Mouse (Mus musculus): Measurements from ENCODE around the gene Fam104a.
A peak's percentile ranks its signal among the peaks of the same experiment; 100 is the strongest.

Fam104a gene

DNA sequence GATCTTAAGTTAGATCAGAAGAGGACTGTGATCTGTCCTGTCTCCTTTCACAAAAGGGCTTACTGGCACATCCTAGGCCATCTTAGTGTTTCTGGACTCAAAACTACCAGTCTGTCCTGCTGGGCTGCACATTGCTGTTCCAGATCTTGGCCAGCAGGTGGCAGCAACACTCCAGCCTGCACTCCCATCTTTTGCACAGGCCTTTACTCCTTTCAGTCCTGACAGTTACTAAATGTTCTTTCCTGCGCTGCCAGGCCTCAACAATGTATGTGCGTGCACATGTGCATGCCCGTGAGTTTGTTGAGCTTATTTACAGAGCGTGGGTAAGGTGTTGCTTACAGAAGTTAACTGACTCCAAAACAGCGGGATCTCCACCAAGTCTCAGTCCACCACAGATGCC lies 19.8 kb upstream of the Fam104a start:
- no peak for DNase-seq (ENCODE audit: low spot score)

DNA sequence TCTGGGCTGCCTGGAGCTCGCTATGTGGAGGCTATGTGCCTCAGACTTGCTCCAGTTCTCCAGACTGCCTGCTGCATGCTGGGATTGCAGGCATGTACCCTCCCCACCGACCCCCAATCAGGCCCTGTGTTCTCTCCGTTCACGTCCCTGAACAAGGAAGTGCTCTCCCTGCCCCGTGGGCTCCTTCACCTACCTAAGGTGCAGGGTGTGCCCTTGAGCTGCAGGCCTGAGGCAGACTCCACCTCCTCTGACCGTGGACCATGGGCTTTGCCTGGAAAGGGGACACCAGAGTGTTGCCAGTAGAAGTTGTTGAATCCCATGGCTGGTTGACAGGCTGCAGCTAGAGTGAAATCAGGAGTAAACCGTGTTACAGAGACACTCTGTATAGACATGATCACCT lies 15.7 kb upstream of the Fam104a start:
- DNase-seq (ENCODE audit: low spot score): no peak

GRCm38 (mm10) chr11:113698013-113698545 lies 14.1 kb upstream of the Fam104a start:
- DNase-seq (ENCODE audit: low spot score): no peak

- no peak for DNase-seq (ENCODE audit: low spot score)
These were observed 13.6 kb upstream of the Fam104a start for GRCm38 (mm10) chr11:113697571-113697970.

DNA sequence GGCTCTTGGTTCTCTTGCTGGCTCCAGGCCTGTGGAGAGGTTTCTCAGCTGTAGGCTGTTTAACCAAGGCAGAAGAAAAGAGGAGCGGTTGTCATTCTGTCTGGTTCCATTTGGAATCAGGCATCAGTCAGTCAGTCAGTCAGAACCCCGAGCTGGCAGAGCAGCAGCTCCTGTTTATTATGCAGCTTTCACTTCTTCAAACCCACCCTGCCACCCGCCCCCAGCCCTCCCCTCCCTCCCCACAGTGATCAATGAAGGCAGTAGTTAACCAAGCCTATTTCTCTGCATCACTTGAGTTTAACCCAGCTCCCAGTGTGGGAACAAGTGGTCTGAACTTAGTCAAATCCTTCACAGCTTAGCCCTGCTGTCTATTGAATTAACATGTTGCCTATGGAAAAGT lies 7.9 kb upstream of the Fam104a start:
- DNase-seq (ENCODE audit: low spot score): no peak

GRCm38 (mm10) chr11:113691318-113691717 lies 7.4 kb upstream of the Fam104a start:
- DNase-seq (ENCODE audit: low spot score): no peak

DNA sequence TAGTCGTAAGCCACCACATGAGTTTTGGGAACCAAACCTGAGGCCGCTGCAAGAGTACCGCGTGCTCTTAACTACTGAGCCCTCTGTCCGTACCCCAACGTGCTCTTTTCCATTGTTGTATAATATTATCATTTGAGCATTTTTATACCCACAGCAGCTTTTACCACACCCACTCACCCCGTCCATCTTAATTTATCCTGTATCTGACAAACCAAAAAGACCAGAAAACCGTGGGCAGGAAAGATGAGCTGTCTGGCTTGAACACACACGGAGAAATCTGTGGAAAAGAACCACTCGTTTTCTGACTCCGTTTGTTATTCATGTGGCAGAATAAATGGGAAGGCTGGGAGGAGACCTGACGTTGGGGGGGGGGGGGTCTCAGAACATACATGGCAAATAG lies 6.6 kb upstream of the Fam104a start:
- no peak for DNase-seq (ENCODE audit: low spot score)

DNA sequence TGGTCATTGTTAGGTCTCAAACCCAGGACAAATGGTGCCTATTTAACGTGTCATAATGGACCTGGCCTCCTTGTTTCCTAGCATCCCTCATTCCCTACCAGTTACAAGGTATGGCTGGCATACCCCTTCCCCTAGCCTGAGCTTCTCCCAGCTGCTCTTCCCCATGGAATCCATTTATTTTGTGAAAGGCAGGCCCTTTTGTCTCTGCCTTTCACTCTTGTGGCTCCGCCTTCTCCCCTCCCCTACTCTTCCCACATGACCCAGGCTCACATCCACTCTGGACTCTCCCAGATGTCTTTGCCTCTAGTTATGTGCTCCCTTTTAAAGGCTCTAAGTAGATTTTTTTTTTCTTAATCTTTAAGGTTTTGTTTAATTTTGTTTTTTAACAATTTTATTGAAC lies 3.1 kb upstream of the Fam104a start:
- no peak for DNase-seq (ENCODE audit: low spot score)

GRCm38 (mm10) chr11:113684707-113685426 lies 912 bp upstream of the Fam104a start:
- no peak for DNase-seq (ENCODE audit: low spot score)

- DNase-seq (ENCODE audit: low spot score): peak; percentile 12
These were observed 363 bp downstream of the Fam104a start for GRCm38 (mm10) chr11:113683627-113683956.

DNA sequence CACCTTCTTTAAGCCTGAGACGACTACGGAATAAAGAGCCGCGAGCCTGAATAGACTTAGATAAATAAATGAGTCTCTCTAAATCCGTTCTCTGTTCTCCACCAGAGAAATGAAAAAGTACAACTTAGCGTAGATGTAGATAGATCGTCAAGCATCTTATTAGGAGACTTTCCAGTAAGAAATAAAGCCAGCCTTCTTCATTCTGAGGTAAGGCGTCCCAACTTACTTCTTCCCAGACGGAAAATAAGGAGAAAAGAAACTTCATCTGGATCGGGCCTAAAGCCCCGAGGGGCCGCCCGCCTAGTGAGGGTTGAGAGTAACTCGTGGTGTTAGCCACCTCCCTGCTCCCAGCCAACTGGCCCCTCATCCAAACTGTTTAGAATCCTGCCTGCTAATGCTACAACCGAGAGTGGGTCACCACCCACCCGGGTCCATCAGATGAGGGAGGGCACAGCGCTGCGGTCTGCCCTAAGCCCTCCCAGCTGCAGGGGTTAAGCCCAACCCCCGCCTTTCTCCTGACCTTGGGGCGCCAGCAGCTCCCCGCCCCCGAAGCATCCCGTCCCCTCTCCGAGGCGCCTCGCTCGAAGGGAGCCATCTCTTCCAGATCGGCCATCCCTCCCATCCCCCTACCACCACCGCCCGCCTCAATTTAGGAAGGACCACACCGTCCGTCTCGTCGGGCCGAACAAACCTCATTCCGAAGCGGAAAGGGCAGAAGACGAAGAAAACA lies 893 bp downstream of the Fam104a start:
- DNase-seq (ENCODE audit: low spot score): peak; percentile 70

DNA sequence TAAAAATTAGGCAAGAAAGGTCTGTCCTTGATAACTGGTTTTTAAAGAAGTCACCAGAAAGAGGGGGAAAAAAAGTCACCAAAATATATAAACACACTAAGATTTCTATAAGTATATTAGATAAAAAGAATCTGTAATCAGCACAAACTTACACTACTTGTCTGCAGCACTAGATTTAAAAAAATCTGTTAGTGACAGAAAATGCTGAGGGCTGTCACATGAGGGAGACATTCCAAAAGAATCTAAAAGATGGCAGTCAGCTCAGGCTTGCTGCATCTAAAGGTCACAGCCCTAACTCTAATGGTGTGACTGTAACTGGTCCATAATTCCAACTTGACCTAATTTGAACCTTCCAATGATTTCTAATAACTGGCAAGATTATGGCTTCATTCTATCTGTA lies 2.0 kb downstream of the Fam104a start:
- no peak for DNase-seq (ENCODE audit: low spot score)

- no peak for DNase-seq (ENCODE audit: low spot score)
These were observed 3.0 kb downstream of the Fam104a start for GRCm38 (mm10) chr11:113680954-113681353.

GRCm38 (mm10) chr11:113678373-113678772 lies 5.6 kb downstream of the Fam104a start:
- DNase-seq (ENCODE audit: low spot score): no peak

- DNase-seq (ENCODE audit: low spot score): no peak
These were observed 6.6 kb downstream of the Fam104a start for GRCm38 (mm10) chr11:113677378-113677777.

GRCm38 (mm10) chr11:113676847-113677246 lies 7.1 kb downstream of the Fam104a start:
- DNase-seq (ENCODE audit: low spot score): no peak

DNA sequence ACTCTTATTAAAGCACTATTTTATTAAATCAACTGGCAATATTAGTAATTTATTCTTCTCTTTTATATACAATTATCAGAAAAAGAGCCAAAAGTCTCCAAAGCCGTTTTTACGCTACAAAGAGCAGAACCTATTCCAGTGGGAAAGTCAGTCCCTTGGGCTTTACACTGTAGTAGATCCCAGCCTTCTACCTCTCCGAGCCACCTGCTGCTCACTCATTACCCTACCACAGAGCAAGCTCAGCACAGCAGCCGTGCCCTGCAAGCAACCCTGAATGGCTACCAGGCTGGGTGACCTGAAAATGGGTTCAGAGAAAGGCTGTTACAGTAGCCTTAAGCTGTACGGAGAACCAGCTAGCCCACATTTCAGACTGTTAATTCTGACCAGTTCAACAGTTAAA lies 9.4 kb downstream of the Fam104a start:
- no peak for DNase-seq (ENCODE audit: low spot score)

DNA sequence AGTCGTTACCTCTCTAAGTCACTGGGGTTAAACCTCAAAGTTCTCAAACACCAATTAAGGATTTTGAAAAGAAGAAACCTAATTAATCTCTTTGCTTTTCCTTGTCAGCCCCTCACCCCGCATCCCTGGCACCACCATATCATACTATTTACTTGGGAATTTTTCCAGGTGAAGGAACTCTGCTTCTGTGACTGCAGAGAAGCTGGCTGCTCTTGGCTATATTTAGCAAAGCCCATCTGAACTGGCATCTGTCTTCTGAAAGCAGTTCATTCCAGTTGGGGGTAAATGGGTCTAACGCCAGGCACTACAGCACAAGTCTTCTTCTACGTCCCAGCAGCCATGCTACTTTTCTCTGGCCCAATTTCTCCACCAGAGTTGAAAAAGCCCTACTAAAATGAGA lies 10.3 kb downstream of the Fam104a start:
- DNase-seq (ENCODE audit: low spot score): no peak

- DNase-seq (ENCODE audit: low spot score): no peak
These were observed 14.2 kb downstream of the Fam104a start for GRCm38 (mm10) chr11:113669711-113670110.

DNA sequence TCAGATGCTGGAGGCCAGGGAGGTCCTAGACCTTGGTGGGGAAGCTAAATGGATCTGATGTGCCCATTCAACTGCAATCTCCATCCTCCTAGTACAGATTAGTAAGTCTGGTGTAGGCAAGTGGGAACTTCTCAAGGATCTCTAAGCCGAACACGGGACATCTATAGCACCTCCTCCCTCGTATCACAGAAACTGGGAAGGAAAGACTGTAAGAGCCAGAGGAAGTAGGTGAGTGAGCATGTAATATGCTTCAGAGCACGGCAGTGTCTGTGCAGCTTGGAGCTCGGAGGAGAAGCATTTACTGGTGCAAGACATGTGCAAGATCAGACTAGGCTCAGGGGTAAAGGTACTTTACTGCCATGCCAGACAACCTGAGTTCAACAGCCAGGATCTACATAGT lies 15.1 kb downstream of the Fam104a start:
- DNase-seq (ENCODE audit: low spot score): no peak

DNA sequence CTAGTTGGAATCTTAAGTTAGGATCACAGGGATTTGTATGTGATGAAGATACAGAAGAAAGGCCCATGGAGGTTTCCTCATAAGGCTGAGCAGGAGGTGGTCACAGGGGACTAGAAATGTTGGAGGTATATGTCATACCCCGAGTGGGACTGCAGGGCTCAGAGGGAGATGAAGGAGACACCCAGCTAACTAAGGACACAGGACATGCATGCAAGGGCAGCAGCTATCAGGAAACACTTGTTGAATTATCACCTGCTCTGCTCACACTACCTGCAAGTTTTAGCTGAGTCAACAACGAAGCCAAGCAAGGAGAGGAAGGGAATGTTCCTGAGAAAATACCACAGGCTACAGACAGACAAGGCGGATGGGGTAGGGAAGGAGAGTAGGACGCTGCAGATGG lies 16.3 kb downstream of the Fam104a start:
- no peak for DNase-seq (ENCODE audit: low spot score)

GRCm38 (mm10) chr11:113667122-113667521 lies 16.8 kb downstream of the Fam104a start:
- no peak for DNase-seq (ENCODE audit: low spot score)

DNA sequence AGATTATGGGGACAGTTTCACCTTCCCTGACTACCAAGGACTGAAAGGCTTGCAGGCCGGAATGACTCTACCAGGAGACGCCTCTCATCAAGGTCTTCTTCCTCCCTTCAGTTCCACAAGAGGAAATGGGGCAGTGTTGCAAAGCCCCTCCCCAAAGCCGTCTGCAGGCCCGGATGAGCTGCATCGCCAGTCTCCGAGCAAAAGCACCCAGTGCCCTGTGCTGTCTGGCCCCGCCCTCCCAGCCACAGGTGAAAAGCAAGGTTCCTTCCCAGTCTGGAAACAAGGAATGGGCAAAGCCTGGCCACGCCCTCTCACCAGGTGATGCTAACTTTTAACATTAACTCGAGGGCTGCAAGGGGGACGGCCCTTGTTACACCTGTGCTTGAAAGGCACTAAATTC lies 17.3 kb downstream of the Fam104a start:
- no peak for DNase-seq (ENCODE audit: low spot score)

DNA sequence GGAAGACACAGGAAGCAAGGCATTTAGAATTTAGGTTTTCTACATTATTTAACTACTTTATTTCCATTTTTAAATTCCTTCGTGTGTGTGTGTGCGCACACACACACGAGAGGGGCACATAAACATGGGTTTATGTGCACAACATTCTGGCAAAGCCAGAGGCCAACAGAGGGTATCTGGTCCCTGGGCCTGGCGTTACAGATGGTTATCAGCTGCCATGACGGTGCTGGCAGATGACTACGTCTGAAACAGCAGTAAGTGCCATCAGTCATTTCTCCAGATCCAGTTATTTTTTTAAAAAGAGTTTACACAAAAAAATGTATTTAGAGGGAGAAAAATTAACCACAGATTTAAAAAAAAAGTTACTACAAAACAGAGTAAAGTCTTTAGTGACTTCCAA lies 17.8 kb downstream of the Fam104a start:
- DNase-seq (ENCODE audit: low spot score): no peak
